ENCODE assay signal across 9 mouse cellular contexts in the genomic region with DNA sequence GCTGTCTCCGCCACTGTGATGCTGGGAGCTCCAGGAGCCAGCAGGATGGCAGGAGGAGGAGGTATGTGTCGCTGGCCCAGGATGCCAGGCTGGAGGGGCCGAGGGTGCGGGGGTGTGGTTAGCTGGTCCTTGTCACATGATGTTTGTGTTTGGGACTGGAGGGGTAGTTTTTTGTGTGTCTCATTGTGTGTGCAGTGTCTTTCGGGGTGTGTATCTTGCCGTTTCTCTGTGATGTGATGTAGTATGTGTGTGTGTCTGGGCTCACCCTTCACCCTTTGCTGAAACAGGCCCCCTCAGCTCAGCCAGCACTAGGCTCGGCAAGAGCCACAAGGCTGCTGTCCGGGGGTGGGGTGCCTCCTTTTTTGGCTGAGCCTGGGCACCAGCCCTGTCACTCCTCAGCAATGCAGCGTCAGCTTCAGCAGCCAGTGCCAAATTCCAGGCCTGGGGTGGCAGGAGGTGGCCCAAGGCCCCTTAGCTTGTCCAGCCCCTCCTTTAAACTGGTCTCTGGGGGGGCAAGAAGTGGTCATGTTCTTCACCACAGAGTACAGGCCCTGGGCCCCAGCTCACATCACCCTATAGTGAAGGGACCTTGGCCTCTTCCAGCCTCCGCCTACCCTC. TPM values are rescaled to one million over a fixed set of nuclear protein-coding genes. Genes with fewer than 3 reads are reported as not detected.
A peak's percentile ranks its signal among the peaks of the same experiment; 100 is the strongest.
DNase-seq lines count a peak whose midpoint lies in the region; ATAC-seq lines count a peak whose summit lies in the region.
"Had no signal": no experiment of that assay in that cellular context is flagged by ENCODE, and none has a peak within 500 bp of the region (broad histone marks: within the 10 kb centered on the region; RNA-seq: fewer than 3 reads in every experiment).

No protein-coding gene starts in this region.

- H3K9me3 ChIP-seq in forebrain, embryonic 12.5 days, result no peaks in the 10 kb centered on the region
- no peaks in the 10 kb centered on the region for H3K9me3 ChIP-seq in hindbrain, embryonic 15.5 days

- peak; percentile 65 for DNase-seq in layer of hippocampus, adult 9-11 months
- no peak for DNase-seq in layer of hippocampus, postnatal 14 days (ENCODE audit: low spot score in 2 of 2)
- peak; percentile 72 for DNase-seq in adrenal gland, postnatal 10 days
- DNase-seq in lung, postnatal 4 days, result peak; percentile 57 to 77
- no peak for DNase-seq in natural killer cell, adult 2 months (ENCODE audit: low spot score in 2 of 2)
- DNase-seq in thymus, adult 18-20 months, result no peak

- no peaks in the 10 kb centered on the region for H3K27me3 ChIP-seq in forebrain, embryonic 12.5 days
- no peaks in the 10 kb centered on the region for H3K27me3 ChIP-seq in hindbrain, embryonic 15.5 days

- peak overlapping the region; percentile 71 for H3K4me2 ChIP-seq in forebrain, embryonic 12.5 days
- H3K4me2 ChIP-seq in hindbrain, embryonic 15.5 days, result peak overlapping the region; percentile 94

- peak; percentile 25; the same call in 1 of the 2 replicates for ATAC-seq in forebrain, embryonic 12.5 days (ENCODE audit: low FRiP score)
- peak; percentile 53 for ATAC-seq in hindbrain, embryonic 15.5 days (ENCODE audit: low FRiP score, low read depth)

- WGBS in forebrain, embryonic 12.5 days, result 33% methylated on average over 10 of the region's 10 CpGs
- 29% methylated on average over 10 of the region's 10 CpGs for WGBS in hindbrain, embryonic 15.5 days

- H3K9ac ChIP-seq in forebrain, embryonic 12.5 days, result peak overlapping the region; percentile 66
- H3K9ac ChIP-seq in hindbrain, embryonic 15.5 days, result peak overlapping the region; percentile 75

- peaks cover 11% of the 10 kb centered on the region; the same call in 1 of the 2 replicates for H3K36me3 ChIP-seq in forebrain, embryonic 12.5 days (replicated peaks)
- peaks cover 7% of the 10 kb centered on the region; the same call in 1 of the 2 replicates for H3K36me3 ChIP-seq in hindbrain, embryonic 15.5 days

- H3K27ac ChIP-seq in forebrain, embryonic 12.5 days, result peak overlapping the region; percentile 75
- peak overlapping the region; percentile 86 for H3K27ac ChIP-seq in hindbrain, embryonic 15.5 days (replicated peaks)
- H3K27ac ChIP-seq: macrophage had no signal

- H3K4me1 ChIP-seq in forebrain, embryonic 12.5 days, result peaks cover 38% of the 10 kb centered on the region
- peaks cover 52% of the 10 kb centered on the region for H3K4me1 ChIP-seq in hindbrain, embryonic 15.5 days (replicated peaks)

- peak overlapping the region; percentile 48 for H3K4me3 ChIP-seq in forebrain, embryonic 12.5 days (replicated peaks)
- peak overlapping the region; percentile 68 for H3K4me3 ChIP-seq in hindbrain, embryonic 15.5 days

RNA-seq across cellular contexts. Expression of gene Arhgap23, which starts 35.1 kb away (rescaled TPM):
- 10 to 100 TPM; 66.7 to 70.0 TPM for total RNA-seq in layer of hippocampus, postnatal 14 days (2021)
- 10 to 100 TPM; 30.9 to 32.3 TPM for total RNA-seq in adrenal gland, postnatal 10 days (2021)
- polyA plus RNA-seq in forebrain, embryonic 12.5 days (2016; fragmentation: Nextera tagmentation; extraction: Ambion mirVana), result 4.2 and 5.1 TPM in 2 replicates
- polyA plus RNA-seq in hindbrain, embryonic 15.5 days (2015; fragmentation: Nextera tagmentation; extraction: Ambion mirVana), result 9.9 and 10.1 TPM in 2 replicates

RNA-seq across cellular contexts. Expression of gene 4933428G20Rik, which starts 49.7 kb away (rescaled TPM):
- total RNA-seq in layer of hippocampus, postnatal 14 days (2021), result not detected
- total RNA-seq in adrenal gland, postnatal 10 days (2021), result under 1 TPM in 1 of 2 experiments, not detected in 1; 0.18 TPM
- 0.50 and 0.79 TPM in 2 replicates for polyA plus RNA-seq in forebrain, embryonic 12.5 days (2016; fragmentation: Nextera tagmentation; extraction: Ambion mirVana)
- polyA plus RNA-seq in hindbrain, embryonic 15.5 days (2015; fragmentation: Nextera tagmentation; extraction: Ambion mirVana), result 1.2 and 1.3 TPM in 2 replicates
- polyA plus RNA-seq: macrophage had no signal

Comparison
In these comparisons a context has a peak if more than half of its experiments do, and no peak if none do; other contexts are left out.
1. DNase-seq: peak in layer of hippocampus, adult 9-11 months (single experiment), adrenal gland, postnatal 10 days (single experiment) and lung, postnatal 4 days (2 of 2); none in layer of hippocampus, postnatal 14 days (0 of 2), natural killer cell, adult 2 months (0 of 2) and thymus, adult 18-20 months (0 of 2).